Comparison of ENCODE assay signal across 11 mouse cellular contexts in genomic region chr13:63256146-63256545, GRCm38 (mm10).
DNase-seq lines count a peak whose midpoint lies in the region; ATAC-seq and TF ChIP-seq lines count a peak whose summit lies in the region.
"Had no signal": no experiment of that assay in that cellular context is flagged by ENCODE, and none has a peak within 500 bp of the region (broad histone marks: within the 10 kb centered on the region; RNA-seq: fewer than 3 reads in every experiment).

No protein-coding gene starts in this region.

- H3K9me3 ChIP-seq in lung, postnatal 0 days (ENCODE audit: low read length) = no peaks in the 10 kb centered on the region
- no peaks in the 10 kb centered on the region for H3K9me3 ChIP-seq in kidney, embryonic 16.5 days (ENCODE audit: low read length)
- no peaks in the 10 kb centered on the region for H3K9me3 ChIP-seq in stomach, embryonic 14.5 days (ENCODE audit: control insufficient read depth, low read depth, low read length)
- no peaks in the 10 kb centered on the region for H3K9me3 ChIP-seq in forebrain, embryonic 10.5 days
- H3K9me3 ChIP-seq: forebrain, embryonic 12.5 days had no signal

- 65% methylated on average over 6 of the region's 6 CpGs for WGBS in lung, postnatal 0 days
- WGBS in kidney, embryonic 16.5 days = 26% methylated on average over 6 of the region's 6 CpGs
- 50% methylated on average over 6 of the region's 6 CpGs for WGBS in stomach, embryonic 14.5 days
- 90% methylated on average over 6 of the region's 6 CpGs for WGBS in forebrain, embryonic 10.5 days

- no peak for ATAC-seq in lung, postnatal 0 days
- peak; percentile 40; the same call in 1 of the 2 replicates for ATAC-seq in kidney, embryonic 16.5 days (ENCODE audit: low FRiP score, low TSS enrichment)
- peak; percentile 30 for ATAC-seq in stomach, embryonic 14.5 days (ENCODE audit: insufficient number of reproducible peaks, insufficient read depth, low FRiP score, low read depth)

- TF ChIP-seq EP300 in lung, postnatal 0 days (IDR thresholded peaks at IDR 0.05) = no peak

- no peak overlapping the region for H3K4me3 ChIP-seq in lung, postnatal 0 days (ENCODE audit: low read depth, low read length)
- no peak overlapping the region for H3K4me3 ChIP-seq in kidney, embryonic 16.5 days (ENCODE audit: low read length)
- H3K4me3 ChIP-seq in stomach, embryonic 14.5 days (ENCODE audit: low read depth, low read length) = no peak overlapping the region
- no peak overlapping the region for H3K4me3 ChIP-seq in forebrain, embryonic 10.5 days
- H3K4me3 ChIP-seq: forebrain, embryonic 12.5 days had no signal

- no peak overlapping the region for H3K9ac ChIP-seq in lung, postnatal 0 days (replicated peaks; ENCODE audit: low read depth)
- H3K9ac ChIP-seq in kidney, embryonic 16.5 days (replicated peaks; ENCODE audit: low read length) = no peak overlapping the region
- H3K9ac ChIP-seq in stomach, embryonic 14.5 days (replicated peaks; ENCODE audit: low read depth, low read length) = no peak overlapping the region
- H3K9ac ChIP-seq: forebrain, embryonic 12.5 days had no signal

- peak; percentile 38 for DNase-seq in kidney, adult 18-20 months
- no peak for DNase-seq in kidney, postnatal 36 days
- no peak for DNase-seq in lung, postnatal 0 days (ENCODE audit: low spot score)
- no peak for DNase-seq in lung, postnatal 10 days
- no peak for DNase-seq in forebrain, embryonic 10.5 days (ENCODE audit: extremely low spot score, low spot score)
- DNase-seq in B cell, adult 2 months = no peak
- DNase-seq: thymus, adult 2 months had no signal

- H3K4me2 ChIP-seq in lung, postnatal 0 days (replicated peaks; ENCODE audit: low read depth, low read length) = no peak overlapping the region
- H3K4me2 ChIP-seq in kidney, embryonic 16.5 days (replicated peaks; ENCODE audit: low read depth, low read length) = no peak overlapping the region
- H3K4me2 ChIP-seq in stomach, embryonic 14.5 days (replicated peaks; ENCODE audit: low read depth, low read length) = no peak overlapping the region
- H3K4me2 ChIP-seq: forebrain, embryonic 12.5 days; midbrain, embryonic 11.5 days had no signal

- peaks cover 43% of the 10 kb centered on the region for H3K4me1 ChIP-seq in lung, postnatal 0 days (ENCODE audit: insufficient read depth, low read depth, low read length)
- peaks cover 88% of the 10 kb centered on the region for H3K4me1 ChIP-seq in kidney, embryonic 16.5 days (ENCODE audit: insufficient read depth, low read length)
- peaks cover 28% of the 10 kb centered on the region; the same call in 1 of the 2 replicates for H3K4me1 ChIP-seq in stomach, embryonic 14.5 days (ENCODE audit: control insufficient read depth, insufficient read depth, low read length)
- peaks cover 46% of the 10 kb centered on the region for H3K4me1 ChIP-seq in forebrain, embryonic 10.5 days

- H3K36me3 ChIP-seq in lung, postnatal 0 days (ENCODE audit: insufficient read depth, low read length) = no peaks in the 10 kb centered on the region
- peaks cover 11% of the 10 kb centered on the region for H3K36me3 ChIP-seq in kidney, embryonic 16.5 days (ENCODE audit: insufficient read depth, low read length)
- H3K36me3 ChIP-seq in stomach, embryonic 14.5 days (ENCODE audit: control insufficient read depth, insufficient read depth, low read length) = peaks cover 7% of the 10 kb centered on the region; the same call in 1 of the 2 replicates
- H3K36me3 ChIP-seq in forebrain, embryonic 10.5 days (replicated peaks) = peaks cover 10% of the 10 kb centered on the region

- peak overlapping the region; percentile 80 for H3K27ac ChIP-seq in lung, postnatal 0 days (ENCODE audit: low read length)
- peak overlapping the region; percentile 87 for H3K27ac ChIP-seq in kidney, embryonic 16.5 days (ENCODE audit: low read length)
- H3K27ac ChIP-seq in stomach, embryonic 14.5 days (ENCODE audit: low read length) = peak overlapping the region; percentile 28
- no peak overlapping the region for H3K27ac ChIP-seq in forebrain, embryonic 10.5 days
- H3K27ac ChIP-seq: forebrain, embryonic 12.5 days had no signal

- H3K27me3 ChIP-seq in lung, postnatal 0 days (replicated peaks; ENCODE audit: insufficient read depth, low read length) = no peaks in the 10 kb centered on the region
- no peaks in the 10 kb centered on the region for H3K27me3 ChIP-seq in kidney, embryonic 16.5 days (ENCODE audit: insufficient read depth, low read length)
- no peaks in the 10 kb centered on the region for H3K27me3 ChIP-seq in stomach, embryonic 14.5 days (ENCODE audit: control insufficient read depth, insufficient read depth, low read length)
- H3K27me3 ChIP-seq in forebrain, embryonic 10.5 days (ENCODE audit: poor library complexity, severe bottlenecking) = peaks cover 4% of the 10 kb centered on the region; the same call in 1 of the 2 replicates
- H3K27me3 ChIP-seq: forebrain, embryonic 12.5 days had no signal

- TF ChIP-seq CTCF in lung, postnatal 0 days (IDR thresholded peaks at IDR 0.05) = no peak
